Comparison of ENCODE assay signal across 7 mouse cellular contexts in the genomic region with DNA sequence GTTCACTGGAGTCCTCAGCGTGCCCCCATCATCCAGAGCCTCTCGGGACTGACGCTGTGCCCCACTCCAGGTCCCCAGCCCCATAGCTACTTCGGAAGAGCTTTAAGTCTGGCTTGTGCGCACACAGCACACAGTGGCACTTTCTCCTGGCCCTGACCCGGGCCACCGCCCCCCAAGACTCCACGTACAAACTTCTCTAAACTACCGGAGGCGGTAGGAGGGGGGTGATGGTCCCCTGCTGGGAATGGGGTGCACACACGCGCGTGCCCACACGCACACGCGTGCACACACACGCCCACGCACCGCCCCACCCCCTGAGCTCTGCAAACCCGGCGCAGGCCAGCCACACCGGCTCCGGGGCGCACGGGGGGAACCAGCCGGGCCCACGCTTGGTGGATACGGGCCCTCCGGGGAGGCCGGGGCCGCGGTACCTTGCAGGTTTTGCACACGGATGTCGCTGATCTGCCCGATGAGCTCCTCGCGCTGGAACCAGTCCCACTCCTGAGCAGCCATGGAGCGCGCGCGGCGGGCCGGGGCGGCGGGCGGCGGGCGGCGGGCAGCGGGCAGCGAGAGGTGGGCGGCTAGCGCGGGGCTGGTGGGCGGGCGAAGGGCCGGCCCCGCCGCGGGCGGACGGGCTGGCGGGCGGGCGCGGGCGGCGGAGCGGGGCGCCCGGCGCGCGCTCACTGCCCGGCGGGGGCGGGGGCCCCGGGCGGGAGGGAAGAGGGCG. TPM values are rescaled to one million over a fixed set of nuclear protein-coding genes. Genes with fewer than 3 reads are reported as not detected.
A peak's percentile ranks its signal among the peaks of the same experiment; 100 is the strongest.
DNase-seq lines count a peak whose midpoint lies in the region; ATAC-seq lines count a peak whose summit lies in the region.

A gene (minus strand): TSS at position 638 of the 727 bp plus-strand sequence.

- peak within 1 kb of the TSS; percentile 82 for H3K9ac ChIP-seq in forebrain, embryonic 12.5 days
- H3K9ac ChIP-seq in hindbrain, embryonic 11.5 days (ENCODE audit: low read depth, low read length): peak within 1 kb of the TSS; percentile 80
- peak within 1 kb of the TSS; percentile 83 for H3K9ac ChIP-seq in stomach, embryonic 14.5 days (replicated peaks; ENCODE audit: low read depth, low read length)

- peak within 1 kb of the TSS; percentile 97 for H3K4me2 ChIP-seq in forebrain, embryonic 12.5 days
- H3K4me2 ChIP-seq in hindbrain, embryonic 11.5 days (replicated peaks; ENCODE audit: low read depth, low read length): peak within 1 kb of the TSS; percentile 95
- H3K4me2 ChIP-seq in stomach, embryonic 14.5 days (replicated peaks; ENCODE audit: low read depth, low read length): peak within 1 kb of the TSS; percentile 80

- peak within 1 kb of the TSS; percentile 25; the same call in 1 of the 2 replicates for H3K27ac ChIP-seq in forebrain, embryonic 12.5 days
- no peak within 1 kb of the TSS for H3K27ac ChIP-seq in hindbrain, embryonic 11.5 days (ENCODE audit: low read depth, low read length)
- H3K27ac ChIP-seq in stomach, embryonic 14.5 days (ENCODE audit: low read length): peak within 1 kb of the TSS; percentile 35; the same call in 1 of the 2 replicates

- under 1% methylated on average over 47 of the region's 80 CpGs for WGBS in forebrain, embryonic 12.5 days
- under 1% methylated on average over 45 of the region's 80 CpGs for WGBS in hindbrain, embryonic 11.5 days
- WGBS in stomach, embryonic 14.5 days: under 1% methylated on average over 44 of the region's 80 CpGs

- peaks cover 12% of the 10 kb centered on the region for H3K4me1 ChIP-seq in forebrain, embryonic 12.5 days
- no peaks in the 10 kb centered on the region for H3K4me1 ChIP-seq in hindbrain, embryonic 11.5 days (replicated peaks; ENCODE audit: control insufficient read depth, insufficient read depth, low read length)
- 0 out of 2 replicates have a peak, but pooled peaks cover 2% of the 10 kb centered on the region for H3K4me1 ChIP-seq in stomach, embryonic 14.5 days (ENCODE audit: control insufficient read depth, insufficient read depth, low read length)

- H3K27me3 ChIP-seq in forebrain, embryonic 12.5 days: peaks cover 4% of the 10 kb centered on the region; the same call in 1 of the 2 replicates
- H3K27me3 ChIP-seq in hindbrain, embryonic 11.5 days (ENCODE audit: control insufficient read depth, insufficient read depth, low read length): no peaks in the 10 kb centered on the region
- no peaks in the 10 kb centered on the region for H3K27me3 ChIP-seq in stomach, embryonic 14.5 days (ENCODE audit: control insufficient read depth, insufficient read depth, low read length)

- 0 out of 2 replicates have a peak, but pooled peaks cover 4% of the 10 kb centered on the region for H3K9me3 ChIP-seq in forebrain, embryonic 12.5 days
- no peaks in the 10 kb centered on the region for H3K9me3 ChIP-seq in hindbrain, embryonic 11.5 days (ENCODE audit: control insufficient read depth, low read length)
- no peaks in the 10 kb centered on the region for H3K9me3 ChIP-seq in stomach, embryonic 14.5 days (ENCODE audit: control insufficient read depth, low read depth, low read length)

- no peaks in the 10 kb centered on the region for H3K36me3 ChIP-seq in forebrain, embryonic 12.5 days (replicated peaks)
- H3K36me3 ChIP-seq in hindbrain, embryonic 11.5 days (ENCODE audit: control insufficient read depth, insufficient read depth, low read length): no peaks in the 10 kb centered on the region
- no peaks in the 10 kb centered on the region for H3K36me3 ChIP-seq in stomach, embryonic 14.5 days (ENCODE audit: control insufficient read depth, insufficient read depth, low read length)

- H3K4me3 ChIP-seq in forebrain, embryonic 12.5 days (replicated peaks): peak within 1 kb of the TSS; percentile 74
- peak within 1 kb of the TSS; percentile 82 for H3K4me3 ChIP-seq in hindbrain, embryonic 11.5 days (ENCODE audit: low read depth, low read length)
- H3K4me3 ChIP-seq in stomach, embryonic 14.5 days (ENCODE audit: low read depth, low read length): peak within 1 kb of the TSS; percentile 78

- peak; percentile 65 for ATAC-seq in forebrain, embryonic 12.5 days (ENCODE audit: low FRiP score)
- peak; percentile 56 for ATAC-seq in hindbrain, embryonic 11.5 days (ENCODE audit: low FRiP score)
- peak; percentile 10; the same call in 1 of the 2 replicates for ATAC-seq in megakaryocyte, adult 5-6 weeks (ENCODE audit: poor library complexity, severe bottlenecking)
- ATAC-seq in stomach, embryonic 14.5 days (ENCODE audit: insufficient number of reproducible peaks, insufficient read depth, low FRiP score, low read depth): peak; percentile 38; the same call in 1 of the 2 replicates

- DNase-seq in ES-CJ7 (ENCODE audit: low read depth, low spot score) (peak; percentile 15), R1 (ENCODE audit: low read depth, low spot score) (peak; percentile 42)
- DNase-seq in hindbrain, embryonic 11.5 days (ENCODE audit: low spot score): peak; percentile 61
- peak; percentile 55 for DNase-seq in left cerebral cortex, adult 11 months (ENCODE audit: low spot score)

RNA-seq across cellular contexts. Expression of the gene that starts here (rescaled TPM):
- 2.6 and 2.8 TPM in 2 replicates for polyA plus RNA-seq in forebrain, embryonic 12.5 days (2016; fragmentation: Nextera tagmentation; extraction: Ambion mirVana)
- polyA plus RNA-seq in hindbrain, embryonic 11.5 days (2014; fragmentation: Nextera tagmentation; extraction: Ambion mirVana): 2.8 and 4.3 TPM in 2 replicates
- total RNA-seq in megakaryocyte, adult 5-6 weeks (2015): 0.22 and 0.46 TPM in 2 replicates
- total RNA-seq in megakaryocyte, adult 5-6 weeks (2017): 0.04 TPM in 1 of 2 replicates, not detected in the other
- 3.1 TPM in 2 replicates for polyA plus RNA-seq in stomach, embryonic 14.5 days (2014; fragmentation: Nextera tagmentation; extraction: Ambion mirVana)

Comparison
In these comparisons a context has a peak if more than half of its experiments do, and no peak if none do; other contexts are left out.
1. Peak in ATAC-seq in megakaryocyte, adult 5-6 weeks; RNA of the gene not detected or under 1 TPM.
2. ATAC-seq: peak in every context shown above with its lines; median percentile 65 in forebrain, embryonic 12.5 days; 56 in hindbrain, embryonic 11.5 days; 38 in stomach, embryonic 14.5 days; 10 in megakaryocyte, adult 5-6 weeks.